Mouse (Mus musculus) heart, adult 8-10 months (tissue): ENCODE results near the gene Gas2l1. TPM values are rescaled to one million over a fixed set of nuclear protein-coding genes. Genes with fewer than 3 reads are reported as not detected.

ENCODE experiments used
- DNase-seq: peaks from one replicate; pipeline ENCODE4 v3.0.0; 2022; ENCODE audit warnings: low spot score
- total RNA-seq, 4 experiments: library from RNA; stranded (reverse); gene quantifications; 2 replicates each; pipeline ENCODE4 v1.2.4; 2022

Gas2l1 gene
- total RNA-seq, 4 experiments from 2014 or later: 13.8 to 18.1 (median 15.6) TPM

GRCm38 (mm10) chr11:5042645-5043381 is 22.3 kb downstream of the Gas2l1 start:
- no peak for DNase-seq

GRCm38 (mm10) chr11:5041144-5041780 is 23.9 kb downstream of the Gas2l1 start:
- DNase-seq: no peak

GRCm38 (mm10) chr11:5040585-5040984 is 24.5 kb downstream of the Gas2l1 start:
- DNase-seq: no peak

- DNase-seq: no peak
Observed at GRCm38 (mm10) chr11:5037146-5037854, 27.8 kb downstream of the Gas2l1 start.

GRCm38 (mm10) chr11:5035421-5035820 is 29.7 kb downstream of the Gas2l1 start:
- no peak for DNase-seq

- peak; percentile 66 for DNase-seq
Observed at GRCm38 (mm10) chr11:5033136-5033535, 32.0 kb downstream of the Gas2l1 start.

GRCm38 (mm10) chr11:5032706-5033105 is 32.4 kb downstream of the Gas2l1 start:
- no peak for DNase-seq

- DNase-seq: no peak
Observed at GRCm38 (mm10) chr11:5028228-5028627, 36.9 kb downstream of the Gas2l1 start.

GRCm38 (mm10) chr11:5025108-5025507 is 40.0 kb downstream of the Gas2l1 start:
- DNase-seq: no peak

GRCm38 (mm10) chr11:5017506-5017905 is 47.6 kb downstream of the Gas2l1 start:
- DNase-seq: no peak

GRCm38 (mm10) chr11:5016286-5016685 is 48.8 kb downstream of the Gas2l1 start:
- no peak for DNase-seq

- DNase-seq: peak; percentile 64
Observed at GRCm38 (mm10) chr11:5015720-5016119, 49.4 kb downstream of the Gas2l1 start.

- no peak for DNase-seq
Observed at GRCm38 (mm10) chr11:5012213-5012715, 52.9 kb downstream of the Gas2l1 start.

GRCm38 (mm10) chr11:5011480-5011879 is 53.6 kb downstream of the Gas2l1 start:
- no peak for DNase-seq

GRCm38 (mm10) chr11:5010205-5010604 is 54.9 kb downstream of the Gas2l1 start:
- no peak for DNase-seq

- no peak for DNase-seq
Observed at GRCm38 (mm10) chr11:5009354-5010074, 55.6 kb downstream of the Gas2l1 start.

GRCm38 (mm10) chr11:5008867-5009266 is 56.3 kb downstream of the Gas2l1 start:
- no peak for DNase-seq

- no peak for DNase-seq
Observed at GRCm38 (mm10) chr11:5007186-5007585, 57.9 kb downstream of the Gas2l1 start.

- DNase-seq: no peak
Observed at GRCm38 (mm10) chr11:5005528-5005927, 59.6 kb downstream of the Gas2l1 start.
